Mouse (Mus musculus) skeletal muscle tissue, adult 2 months (tissue): Measurements from ENCODE around the gene Methig1.
"Not testable (repeated sequence)": the region's sequence is repeated elsewhere in the genome, so short reads cannot be mapped to it uniquely, and the experiment has no call there.

Experiments
- DNase-seq: peaks from one replicate; pipeline ENCODE4 v3.0.0-alpha.2; 2012; ENCODE audit warnings: low read depth, low spot score

The Methig1 gene

GRCm38 (mm10) chr15:100337847-100338246, 15.1 kb upstream of the Methig1 start:
- DNase-seq, result not testable (repeated sequence)

GRCm38 (mm10) chr15:100341314-100341980, 11.5 kb upstream of the Methig1 start:
- DNase-seq, result not testable (repeated sequence)

GRCm38 (mm10) chr15:100345484-100345883, 7.5 kb upstream of the Methig1 start:
- DNase-seq, result no peak

GRCm38 (mm10) chr15:100346761-100347160, 6.2 kb upstream of the Methig1 start:
- no peak for DNase-seq

- no peak for DNase-seq
Observed at GRCm38 (mm10) chr15:100349496-100349895, 3.5 kb upstream of the Methig1 start.

GRCm38 (mm10) chr15:100351501-100352060, 1.4 kb upstream of the Methig1 start:
- no peak for DNase-seq

GRCm38 (mm10) chr15:100353399-100353798, 450 bp downstream of the Methig1 start:
- not testable (repeated sequence) for DNase-seq

GRCm38 (mm10) chr15:100355876-100356275, 2.9 kb downstream of the Methig1 start:
- no peak for DNase-seq

GRCm38 (mm10) chr15:100364242-100364641, 11.3 kb downstream of the Methig1 start, which contains the start of gene Higd1c:
Gene Higd1c (plus strand): TSS chr15:100364542.
- DNase-seq, result no peak

- DNase-seq, result not testable (repeated sequence)
Observed at GRCm38 (mm10) chr15:100365967-100366366, 13.0 kb downstream of the Methig1 start.

GRCm38 (mm10) chr15:100367119-100367518, 14.2 kb downstream of the Methig1 start:
- no peak for DNase-seq

GRCm38 (mm10) chr15:100375066-100375465, 22.1 kb downstream of the Methig1 start:
- DNase-seq, result peak; percentile 54

- not testable (repeated sequence) for DNase-seq
Observed at GRCm38 (mm10) chr15:100377847-100378505, 25.0 kb downstream of the Methig1 start.

- DNase-seq, result no peak
Observed at GRCm38 (mm10) chr15:100379658-100380057, 26.7 kb downstream of the Methig1 start.

GRCm38 (mm10) chr15:100380104-100380503, 27.2 kb downstream of the Methig1 start:
- no peak for DNase-seq

- no peak for DNase-seq
Observed at GRCm38 (mm10) chr15:100385705-100386104, 32.8 kb downstream of the Methig1 start.

GRCm38 (mm10) chr15:100387544-100388223, 34.7 kb downstream of the Methig1 start:
- no peak for DNase-seq

- DNase-seq, result no peak
Observed at GRCm38 (mm10) chr15:100388224-100388835, 35.4 kb downstream of the Methig1 start.

- no peak for DNase-seq
Observed at GRCm38 (mm10) chr15:100388886-100389285, 35.9 kb downstream of the Methig1 start.

GRCm38 (mm10) chr15:100391066-100391465, 38.1 kb downstream of the Methig1 start:
- DNase-seq, result no peak

- DNase-seq, result no peak
Observed at GRCm38 (mm10) chr15:100391599-100391998, 38.6 kb downstream of the Methig1 start.

- no peak for DNase-seq
Observed at GRCm38 (mm10) chr15:100393016-100393415, 40.1 kb downstream of the Methig1 start.
